Mouse (Mus musculus): ENCODE measurements around the gene Wasf2. TPM values are rescaled to one million over a fixed set of nuclear protein-coding genes. Genes with fewer than 3 reads are reported as not detected.
A peak's percentile ranks its signal among the peaks of the same experiment; 100 is the strongest.

Gene Wasf2
- total RNA-seq, 2 experiments from 2014 or later: 21.5 to 30.3 TPM

- intact Hi-C loops (cut with DNase I): no loop called here
- no peak for DNase-seq (ENCODE audit: low spot score in 2 of 2)
Measured at GRCm38 (mm10) chr4:133194482-133194881, 64.2 kb downstream of the Wasf2 start.

- DNase-seq (ENCODE audit: low spot score in 2 of 2): no peak
- intact Hi-C loops (cut with DNase I): loop anchor here (5.0 kb wide), 1 partner anchor 63 kb away; the partner anchor contains the start of gene Wasf2
Measured at GRCm38 (mm10) chr4:133195014-133195413, 64.7 kb downstream of the Wasf2 start.

DNA sequence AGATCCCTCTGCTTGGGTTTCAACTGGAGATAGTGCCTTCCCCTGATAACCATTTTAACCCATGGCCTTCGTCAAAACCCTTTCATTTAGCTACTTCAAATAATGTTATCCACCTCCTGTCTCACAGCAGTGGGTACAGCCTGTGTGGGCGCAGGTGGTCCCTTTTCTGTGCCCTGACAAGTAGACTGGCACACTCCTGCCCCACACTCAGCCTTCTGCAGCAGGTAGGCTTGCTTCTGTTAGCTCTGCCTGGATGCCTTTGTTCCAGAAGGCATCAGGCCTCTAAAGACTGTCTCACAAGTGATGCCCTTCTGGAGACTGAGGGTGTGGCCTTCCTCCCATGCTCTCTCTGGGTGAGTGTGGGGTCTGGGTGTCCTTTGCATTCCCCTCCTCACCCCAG is 65.8 kb downstream of the Wasf2 start:
- DNase-seq (ENCODE audit: low spot score in 2 of 2): no peak
- intact Hi-C loops (cut with DNase I): loop anchor here (5.0 kb wide), 1 partner anchor 64 kb away; the partner anchor contains the start of gene Wasf2

GRCm38 (mm10) chr4:133196852-133197251 is 66.5 kb downstream of the Wasf2 start:
- no peak for DNase-seq (ENCODE audit: low spot score in 2 of 2)
- intact Hi-C loops (cut with DNase I): loop anchor here (5.0 kb wide), 1 partner anchor 65 kb away; the partner anchor contains the start of gene Wasf2

DNA sequence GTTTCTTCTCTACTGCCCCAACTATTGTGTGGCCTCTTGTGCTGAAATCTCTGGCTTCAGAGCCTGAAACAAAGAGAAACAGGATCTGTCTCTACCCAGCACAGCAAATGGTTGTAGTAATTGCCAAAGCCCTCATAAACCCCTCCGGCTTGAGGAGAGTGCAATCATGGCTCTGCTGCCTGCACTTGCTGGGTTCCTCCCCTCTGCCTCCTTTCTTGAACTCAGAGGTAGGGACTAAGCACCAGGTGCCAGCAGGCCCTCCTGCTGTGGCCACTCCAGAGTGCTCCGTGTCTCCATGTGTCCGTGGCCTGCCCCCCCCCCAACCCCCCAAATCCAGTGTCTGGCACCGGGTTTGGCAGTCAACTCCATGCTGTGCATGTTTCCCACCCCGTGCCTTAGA is 67.0 kb downstream of the Wasf2 start:
- DNase-seq (ENCODE audit: low spot score in 2 of 2): no peak
- intact Hi-C loops (cut with DNase I): loop anchor here (5.0 kb wide), 1 partner anchor 65 kb away; the partner anchor contains the start of gene Wasf2

GRCm38 (mm10) chr4:133197801-133198286 is 67.5 kb downstream of the Wasf2 start:
- intact Hi-C loops (cut with DNase I): loop anchor here (5.0 kb wide), 1 partner anchor 66 kb away; the partner anchor contains the start of gene Wasf2
- no peak for DNase-seq (ENCODE audit: low spot score in 2 of 2)

GRCm38 (mm10) chr4:133198337-133199180 is 68.3 kb downstream of the Wasf2 start:
- no peak for DNase-seq (ENCODE audit: low spot score in 2 of 2)
- intact Hi-C loops (cut with DNase I): loop anchor here (5.0 kb wide), 1 partner anchor 66 kb away; the partner anchor contains the start of gene Wasf2

DNA sequence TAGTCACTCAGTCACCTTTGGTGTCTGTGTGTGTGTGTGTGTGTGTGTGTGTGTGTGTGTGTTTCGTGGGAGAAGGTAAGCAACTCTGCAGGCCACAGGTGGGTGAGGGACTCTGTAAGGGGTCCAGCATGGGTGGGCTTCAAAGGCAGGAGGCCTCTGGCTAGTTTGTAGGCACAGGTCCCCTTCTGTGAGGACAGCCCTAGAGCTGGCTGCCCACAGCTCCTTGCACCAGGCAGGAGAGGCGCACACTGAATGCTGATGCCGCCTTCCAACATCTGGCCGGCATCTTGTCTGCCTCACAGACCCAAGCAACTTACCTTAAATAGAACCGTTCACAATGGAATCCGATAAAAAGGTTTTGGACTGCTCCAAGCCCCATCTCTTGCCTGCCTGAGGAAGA is 69.4 kb downstream of the Wasf2 start:
- no peak for DNase-seq (ENCODE audit: low spot score in 2 of 2)
- intact Hi-C loops (cut with DNase I): loop anchor here (5.0 kb wide), 1 partner anchor 67 kb away; the partner anchor contains the start of gene Wasf2

- intact Hi-C loops (cut with DNase I): no loop called here
- peak; percentile 47 to 59 for DNase-seq (ENCODE audit: low spot score in 2 of 2)
Measured at GRCm38 (mm10) chr4:133200343-133200742, 70.0 kb downstream of the Wasf2 start.

DNA sequence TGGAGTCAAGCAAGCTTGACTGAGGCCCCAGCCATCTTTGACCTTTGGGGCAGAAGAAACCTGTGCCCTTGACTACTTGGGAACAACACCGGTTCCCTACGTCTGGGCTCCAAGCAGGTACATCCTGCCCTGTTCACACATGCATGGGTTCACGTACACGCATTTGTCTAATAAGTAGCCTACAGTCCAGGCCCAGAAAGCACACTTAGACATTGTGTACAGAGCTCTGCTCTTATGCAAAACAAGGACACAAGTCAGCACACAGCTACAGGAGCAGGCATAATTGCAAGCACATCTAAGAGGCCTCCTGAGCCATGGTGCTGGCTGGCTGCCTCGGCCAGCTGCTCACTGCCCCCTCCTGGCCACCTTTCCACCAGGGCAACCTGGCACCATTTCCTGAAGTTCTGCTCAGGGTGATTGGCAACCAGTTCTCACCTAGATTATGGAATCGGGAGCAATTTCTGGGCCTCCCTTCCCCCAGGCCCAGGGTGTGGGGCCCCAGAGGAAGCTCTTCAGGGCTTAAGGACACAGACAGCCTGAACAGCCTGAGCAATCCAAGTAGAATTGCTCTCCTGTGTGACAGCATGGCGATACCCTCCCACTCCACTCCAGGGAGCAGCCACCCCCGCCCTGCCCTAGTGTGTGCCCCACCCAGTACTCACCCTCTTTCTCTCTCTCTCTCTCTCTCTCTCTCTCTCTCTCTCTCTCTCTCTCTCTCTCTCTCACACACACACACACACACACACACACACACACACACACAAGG is 70.9 kb downstream of the Wasf2 start:
- intact Hi-C loops (cut with DNase I): no loop called here
- peak in 1 of 2 experiments; percentile 36 for DNase-seq (ENCODE audit: low spot score in 2 of 2)

GRCm38 (mm10) chr4:133202254-133202653 is 71.9 kb downstream of the Wasf2 start:
- no peak for DNase-seq (ENCODE audit: low spot score in 2 of 2)
- intact Hi-C loops (cut with DNase I): no loop called here

DNA sequence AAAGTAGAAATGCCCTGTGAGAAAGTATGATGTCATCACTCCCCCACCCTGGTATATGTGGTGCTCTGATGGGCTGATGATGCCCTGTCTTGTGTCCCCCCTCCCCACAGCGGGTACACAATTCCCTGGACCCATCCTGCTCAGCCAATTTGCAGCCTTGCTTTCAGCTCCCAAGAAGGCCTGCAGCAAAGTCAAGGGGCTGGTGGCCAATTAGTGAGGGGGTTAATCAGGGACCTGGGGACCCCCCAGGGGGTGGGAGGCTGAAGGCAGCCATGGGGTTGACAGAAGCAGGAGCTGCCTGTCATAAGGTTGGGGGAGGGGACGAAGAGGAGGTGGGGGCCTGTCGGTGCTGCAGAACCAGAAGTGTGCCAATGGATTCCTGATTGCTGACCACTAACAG is 73.3 kb downstream of the Wasf2 start:
- DNase-seq (ENCODE audit: low spot score in 2 of 2): no peak
- intact Hi-C loops (cut with DNase I): no loop called here

DNA sequence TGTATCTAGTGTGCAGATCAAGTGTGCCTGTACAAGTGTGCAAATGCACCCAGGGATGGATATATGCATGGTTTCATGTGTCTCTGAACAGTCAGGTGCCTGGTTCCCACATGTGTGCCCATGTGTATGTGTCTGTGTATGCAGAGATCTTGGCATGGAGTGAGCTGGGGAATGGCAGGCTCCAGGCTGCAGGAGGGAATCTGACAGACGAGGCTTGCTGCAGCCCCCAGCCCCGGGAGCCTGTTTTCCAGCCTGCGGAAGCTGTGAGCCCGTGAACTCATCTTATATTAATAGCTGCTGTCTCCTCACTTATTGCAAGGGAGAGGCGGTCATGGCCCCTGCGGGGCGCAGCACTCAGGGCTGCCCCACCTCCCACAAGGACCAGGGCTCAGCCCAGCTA is 74.1 kb downstream of the Wasf2 start:
- DNase-seq (ENCODE audit: low spot score in 2 of 2): no peak
- intact Hi-C loops (cut with DNase I): no loop called here

GRCm38 (mm10) chr4:133209366-133209765 is 79.1 kb downstream of the Wasf2 start:
- intact Hi-C loops (cut with DNase I): loop anchor here (2.0 kb wide), 1 partner anchor 87 kb away; no protein-coding TSS in a partner anchor

GRCm38 (mm10) chr4:133210023-133210787 is 79.9 kb downstream of the Wasf2 start:
- peak in 1 of 2 experiments; percentile 20 for DNase-seq (ENCODE audit: low spot score in 2 of 2)
- intact Hi-C loops (cut with DNase I): loop anchor here (5.0 to 10.0 kb wide), 2 partner anchors 198 to 265 kb away; partner anchors contain the start of gene Ahdc1

More at GRCm38 (mm10) chr4:133209366-133209765, 79.1 kb downstream of the Wasf2 start:
- DNase-seq (ENCODE audit: low spot score in 2 of 2): peak; percentile 51 to 64

DNA sequence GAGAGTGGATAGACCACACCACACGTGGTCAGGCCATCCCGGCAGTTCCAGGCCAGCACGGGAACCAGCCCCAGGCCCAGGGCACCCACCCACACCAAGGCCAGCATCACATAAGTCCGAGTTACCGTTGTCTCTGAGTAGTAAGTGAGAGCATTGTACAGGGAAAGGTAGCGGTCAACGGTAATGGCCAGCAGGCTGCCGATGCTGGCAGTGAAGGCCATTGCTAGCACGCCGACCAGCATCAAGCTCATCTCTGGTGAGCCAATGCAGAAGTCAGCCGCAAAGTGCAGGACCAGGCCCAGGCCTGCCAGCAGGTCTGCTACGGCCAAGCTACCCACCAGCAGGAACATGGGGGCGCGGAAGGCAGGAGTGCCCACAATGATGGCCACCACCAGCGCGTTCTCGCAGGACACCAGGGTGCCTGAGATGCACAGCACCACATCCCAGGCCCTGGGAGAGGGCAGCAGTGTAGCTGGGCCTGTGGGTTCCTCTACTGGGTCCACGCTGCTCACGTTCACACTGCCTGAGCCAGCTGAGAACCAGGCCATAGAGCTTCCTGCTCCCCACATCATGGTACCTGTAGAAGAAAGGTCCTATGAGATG is 80.6 kb downstream of the Wasf2 start:
- intact Hi-C loops (cut with DNase I): loop anchor here (5.0 to 10.0 kb wide), 2 partner anchors 199 to 266 kb away; partner anchors contain the start of gene Ahdc1
- no peak for DNase-seq (ENCODE audit: low spot score in 2 of 2)

GRCm38 (mm10) chr4:133211751-133212561 is 81.7 kb downstream of the Wasf2 start, which contains the start of the genes Cd164l2 and Gpr3:
Gene Cd164l2 (plus strand): TSS chr4:133212131.
Gene Gpr3 (minus strand): TSS chr4:133212536.
- DNase-seq (ENCODE audit: low spot score in 2 of 2): peak; percentile 42 to 44
- intact Hi-C loops (cut with DNase I): loop anchor here (5.0 to 10.0 kb wide), 2 partner anchors 200 to 267 kb away; partner anchors contain the start of gene Ahdc1
